Comparison of ENCODE assay signal across 16 mouse cellular contexts in genomic region chr9:37051669-37052068, GRCm38 (mm10).
"Had no signal": no experiment of that assay in that cellular context is flagged by ENCODE, and none has a peak within 500 bp of the region (broad histone marks: within the 10 kb centered on the region; RNA-seq: fewer than 3 reads in every experiment).

No protein-coding gene starts in this region.

- DNase-seq: retina, postnatal 1 day; right cerebral cortex, adult 18-20 months; right cerebral cortex, postnatal 14 days; right cerebral cortex, postnatal 25 days; right cerebral cortex, postnatal 4 days; spleen, adult 18-20 months; thymus, adult 18-20 months; thymus, adult 2 months; thymus, postnatal 14 days; thymus, postnatal 25 days; thymus, postnatal 36 days; thymus, postnatal 4 days had no signal

- H3K27me3 ChIP-seq: neural tube, embryonic 12.5 days; neural tube, embryonic 13.5 days; neural tube, embryonic 15.5 days; stomach, embryonic 15.5 days had no signal

- H3K4me2 ChIP-seq: neural tube, embryonic 12.5 days; neural tube, embryonic 13.5 days; neural tube, embryonic 15.5 days; stomach, embryonic 15.5 days had no signal

- H3K4me3 ChIP-seq: neural tube, embryonic 12.5 days; neural tube, embryonic 13.5 days; neural tube, embryonic 15.5 days; stomach, embryonic 15.5 days had no signal

- H3K36me3 ChIP-seq: neural tube, embryonic 12.5 days; neural tube, embryonic 13.5 days; neural tube, embryonic 15.5 days; stomach, embryonic 15.5 days had no signal
